Mouse (Mus musculus) gastrocnemius, postnatal 10 days (tissue): ENCODE measurements around the gene Foxo3. TPM values are rescaled to one million over a fixed set of nuclear protein-coding genes. Genes with fewer than 3 reads are reported as not detected.

Experiments
- DNase-seq: peaks from one replicate; pipeline ENCODE4 v3.0.0; 2021; ENCODE audit warnings: mixed read lengths
- total RNA-seq, 2 experiments: library from RNA; stranded (reverse); gene quantifications; 2 replicates each; pipeline ENCODE4 v1.2.3; 2021

Foxo3 gene
- total RNA-seq, 2 experiments from 2014 or later: 31.4 to 43.5 TPM

GRCm38 (mm10) chr10:42275871-42276501 lies 569 bp downstream of the Foxo3 start:
- no peak for DNase-seq

- DNase-seq: peak; percentile 55
Observed at GRCm38 (mm10) chr10:42275401-42275870, 1.1 kb downstream of the Foxo3 start.

- DNase-seq: peak; percentile 42
Observed at GRCm38 (mm10) chr10:42274712-42275400, 1.7 kb downstream of the Foxo3 start.

GRCm38 (mm10) chr10:42273760-42274691 lies 2.5 kb downstream of the Foxo3 start:
- no peak for DNase-seq

- DNase-seq: no peak
Observed at GRCm38 (mm10) chr10:42273403-42273759, 3.2 kb downstream of the Foxo3 start.

- DNase-seq: no peak
Observed at GRCm38 (mm10) chr10:42271454-42272230, 4.9 kb downstream of the Foxo3 start.

GRCm38 (mm10) chr10:42270277-42271083 lies 6.1 kb downstream of the Foxo3 start:
- no peak for DNase-seq

GRCm38 (mm10) chr10:42269281-42270025 lies 7.1 kb downstream of the Foxo3 start:
- no peak for DNase-seq

- no peak for DNase-seq
Observed at GRCm38 (mm10) chr10:42267811-42268545, 8.6 kb downstream of the Foxo3 start.

GRCm38 (mm10) chr10:42265021-42265689 lies 11.4 kb downstream of the Foxo3 start:
- no peak for DNase-seq

GRCm38 (mm10) chr10:42264195-42264594 lies 12.4 kb downstream of the Foxo3 start:
- DNase-seq: no peak

- no peak for DNase-seq
Observed at GRCm38 (mm10) chr10:42263701-42264100, 12.9 kb downstream of the Foxo3 start.

- DNase-seq: no peak
Observed at GRCm38 (mm10) chr10:42262061-42262460, 14.5 kb downstream of the Foxo3 start.

- no peak for DNase-seq
Observed at GRCm38 (mm10) chr10:42261103-42261502, 15.5 kb downstream of the Foxo3 start.

GRCm38 (mm10) chr10:42260523-42260922 lies 16.0 kb downstream of the Foxo3 start:
- no peak for DNase-seq

GRCm38 (mm10) chr10:42259602-42260001 lies 17.0 kb downstream of the Foxo3 start:
- DNase-seq: no peak

- DNase-seq: no peak
Observed at GRCm38 (mm10) chr10:42257985-42258384, 18.6 kb downstream of the Foxo3 start.

- no peak for DNase-seq
Observed at GRCm38 (mm10) chr10:42254788-42255187, 21.8 kb downstream of the Foxo3 start.

- DNase-seq: no peak
Observed at GRCm38 (mm10) chr10:42251749-42252323, 24.7 kb downstream of the Foxo3 start.
